Mouse (Mus musculus): Measurements from ENCODE around the gene Cdc42se2. TPM values are rescaled to one million over a fixed set of nuclear protein-coding genes. Genes with fewer than 3 reads are reported as not detected.

Cdc42se2 gene
- polyA plus RNA-seq, 1 experiment from 2014 or later, result 88.6 TPM

GRCm38 (mm10) chr11:54817449-54817848 lies 30.0 kb upstream of the Cdc42se2 start:
- H3K4me3 ChIP-seq (ENCODE audit: low read depth, low read length), result no peak overlapping the region
- no peak for ATAC-seq (ENCODE audit: insufficient number of reproducible peaks, insufficient read depth, low FRiP score, low read depth)
- WGBS, result 60% methylated on average over 4 of the region's 4 CpGs

GRCm38 (mm10) chr11:54815659-54816058 lies 28.2 kb upstream of the Cdc42se2 start:
- Histone ChIP-seq H3K4me2 (replicated peaks; ENCODE audit: low read depth, low read length) (no peak overlapping the region), H3K9ac (replicated peaks; ENCODE audit: low read depth, low read length) (no peak overlapping the region), H3K4me3 (ENCODE audit: low read depth, low read length) (no peak overlapping the region), H3K27ac (ENCODE audit: low read length) (no peak overlapping the region), H3K4me1 (ENCODE audit: control insufficient read depth, insufficient read depth, low read length) (no peaks in the 10 kb centered on the region), H3K9me3 (ENCODE audit: control insufficient read depth, low read depth, low read length) (no peaks in the 10 kb centered on the region), H3K27me3 (ENCODE audit: control insufficient read depth, insufficient read depth, low read length) (no peaks in the 10 kb centered on the region), H3K36me3 (ENCODE audit: control insufficient read depth, insufficient read depth, low read length) (no peaks in the 10 kb centered on the region)
- no peak for ATAC-seq (ENCODE audit: insufficient number of reproducible peaks, insufficient read depth, low FRiP score, low read depth)

More at GRCm38 (mm10) chr11:54817449-54817848, 30.0 kb upstream of the Cdc42se2 start:
- H3K9me3 ChIP-seq (ENCODE audit: control insufficient read depth, low read depth, low read length), result no peaks in the 10 kb centered on the region
- H3K27me3 ChIP-seq (ENCODE audit: control insufficient read depth, insufficient read depth, low read length), result no peaks in the 10 kb centered on the region
- no peak overlapping the region for H3K9ac ChIP-seq (replicated peaks; ENCODE audit: low read depth, low read length)
- no peaks in the 10 kb centered on the region for H3K36me3 ChIP-seq (ENCODE audit: control insufficient read depth, insufficient read depth, low read length)
- H3K27ac ChIP-seq (ENCODE audit: low read length), result no peak overlapping the region
- no peak overlapping the region for H3K4me2 ChIP-seq (replicated peaks; ENCODE audit: low read depth, low read length)
- H3K4me1 ChIP-seq (ENCODE audit: control insufficient read depth, insufficient read depth, low read length), result no peaks in the 10 kb centered on the region

GRCm38 (mm10) chr11:54812812-54813516 lies 25.5 kb upstream of the Cdc42se2 start:
- H3K4me2 ChIP-seq (replicated peaks; ENCODE audit: low read depth, low read length), result no peak overlapping the region
- H3K4me3 ChIP-seq (ENCODE audit: low read depth, low read length), result no peak overlapping the region
- WGBS, result 63% methylated on average over 8 of the region's 8 CpGs

GRCm38 (mm10) chr11:54812314-54812713 lies 24.8 kb upstream of the Cdc42se2 start:
- WGBS, result 66% methylated on average over 4 of the region's 4 CpGs
- no peak for ATAC-seq (ENCODE audit: insufficient number of reproducible peaks, insufficient read depth, low FRiP score, low read depth)

More at GRCm38 (mm10) chr11:54812812-54813516, 25.5 kb upstream of the Cdc42se2 start:
- no peaks in the 10 kb centered on the region for H3K36me3 ChIP-seq (ENCODE audit: control insufficient read depth, insufficient read depth, low read length)
- ATAC-seq (ENCODE audit: insufficient number of reproducible peaks, insufficient read depth, low FRiP score, low read depth), result no peak
- no peak overlapping the region for H3K27ac ChIP-seq (ENCODE audit: low read length)
- H3K9ac ChIP-seq (replicated peaks; ENCODE audit: low read depth, low read length), result no peak overlapping the region
- H3K9me3 ChIP-seq (ENCODE audit: control insufficient read depth, low read depth, low read length), result no peaks in the 10 kb centered on the region
- no peaks in the 10 kb centered on the region for H3K4me1 ChIP-seq (ENCODE audit: control insufficient read depth, insufficient read depth, low read length)
- H3K27me3 ChIP-seq (ENCODE audit: control insufficient read depth, insufficient read depth, low read length), result no peaks in the 10 kb centered on the region

GRCm38 (mm10) chr11:54811054-54811453 lies 23.6 kb upstream of the Cdc42se2 start:
- 70% methylated on average over 3 of the region's 3 CpGs for WGBS
- no peak overlapping the region for H3K4me3 ChIP-seq (ENCODE audit: low read depth, low read length)
- H3K9ac ChIP-seq (replicated peaks; ENCODE audit: low read depth, low read length), result no peak overlapping the region
- no peak for ATAC-seq (ENCODE audit: insufficient number of reproducible peaks, insufficient read depth, low FRiP score, low read depth)
- H3K4me2 ChIP-seq (replicated peaks; ENCODE audit: low read depth, low read length), result no peak overlapping the region
- H3K36me3 ChIP-seq (ENCODE audit: control insufficient read depth, insufficient read depth, low read length), result no peaks in the 10 kb centered on the region
- H3K4me1 ChIP-seq (ENCODE audit: control insufficient read depth, insufficient read depth, low read length), result no peaks in the 10 kb centered on the region
- no peaks in the 10 kb centered on the region for H3K9me3 ChIP-seq (ENCODE audit: control insufficient read depth, low read depth, low read length)
- H3K27ac ChIP-seq (ENCODE audit: low read length), result no peak overlapping the region
- no peaks in the 10 kb centered on the region for H3K27me3 ChIP-seq (ENCODE audit: control insufficient read depth, insufficient read depth, low read length)

More at GRCm38 (mm10) chr11:54812314-54812713, 24.8 kb upstream of the Cdc42se2 start:
- no peak overlapping the region for H3K4me3 ChIP-seq (ENCODE audit: low read depth, low read length)
- H3K27ac ChIP-seq (ENCODE audit: low read length), result no peak overlapping the region
- H3K4me2 ChIP-seq (replicated peaks; ENCODE audit: low read depth, low read length), result no peak overlapping the region
- H3K9ac ChIP-seq (replicated peaks; ENCODE audit: low read depth, low read length), result no peak overlapping the region
- H3K36me3 ChIP-seq (ENCODE audit: control insufficient read depth, insufficient read depth, low read length), result no peaks in the 10 kb centered on the region
- no peaks in the 10 kb centered on the region for H3K4me1 ChIP-seq (ENCODE audit: control insufficient read depth, insufficient read depth, low read length)
- H3K9me3 ChIP-seq (ENCODE audit: control insufficient read depth, low read depth, low read length), result no peaks in the 10 kb centered on the region
- H3K27me3 ChIP-seq (ENCODE audit: control insufficient read depth, insufficient read depth, low read length), result no peaks in the 10 kb centered on the region

GRCm38 (mm10) chr11:54809582-54809981 lies 22.1 kb upstream of the Cdc42se2 start:
- H3K4me1 ChIP-seq (ENCODE audit: control insufficient read depth, insufficient read depth, low read length), result no peaks in the 10 kb centered on the region
- no peak overlapping the region for H3K9ac ChIP-seq (replicated peaks; ENCODE audit: low read depth, low read length)
- no peaks in the 10 kb centered on the region for H3K27me3 ChIP-seq (ENCODE audit: control insufficient read depth, insufficient read depth, low read length)
- no peak overlapping the region for H3K27ac ChIP-seq (ENCODE audit: low read length)
- H3K4me2 ChIP-seq (replicated peaks; ENCODE audit: low read depth, low read length), result no peak overlapping the region
- no peak for ATAC-seq (ENCODE audit: insufficient number of reproducible peaks, insufficient read depth, low FRiP score, low read depth)
- no peaks in the 10 kb centered on the region for H3K9me3 ChIP-seq (ENCODE audit: control insufficient read depth, low read depth, low read length)
- H3K36me3 ChIP-seq (ENCODE audit: control insufficient read depth, insufficient read depth, low read length), result no peaks in the 10 kb centered on the region
- no peak overlapping the region for H3K4me3 ChIP-seq (ENCODE audit: low read depth, low read length)
- WGBS, result 76% methylated on average over 5 of the region's 5 CpGs

- H3K27ac ChIP-seq (ENCODE audit: low read length), result no peak overlapping the region
- H3K9me3 ChIP-seq (ENCODE audit: control insufficient read depth, low read depth, low read length), result no peaks in the 10 kb centered on the region
- no peak overlapping the region for H3K4me3 ChIP-seq (ENCODE audit: low read depth, low read length)
- H3K27me3 ChIP-seq (ENCODE audit: control insufficient read depth, insufficient read depth, low read length), result no peaks in the 10 kb centered on the region
- H3K9ac ChIP-seq (replicated peaks; ENCODE audit: low read depth, low read length), result no peak overlapping the region
- no peaks in the 10 kb centered on the region for H3K4me1 ChIP-seq (ENCODE audit: control insufficient read depth, insufficient read depth, low read length)
- no peak overlapping the region for H3K4me2 ChIP-seq (replicated peaks; ENCODE audit: low read depth, low read length)
- ATAC-seq (ENCODE audit: insufficient number of reproducible peaks, insufficient read depth, low FRiP score, low read depth), result no peak
- 78% methylated on average over 4 of the region's 4 CpGs for WGBS
- no peaks in the 10 kb centered on the region for H3K36me3 ChIP-seq (ENCODE audit: control insufficient read depth, insufficient read depth, low read length)
Observed at GRCm38 (mm10) chr11:54808177-54808576, 20.7 kb upstream of the Cdc42se2 start.

- Histone ChIP-seq H3K36me3 (ENCODE audit: control insufficient read depth, insufficient read depth, low read length) (no peaks in the 10 kb centered on the region), H3K9ac (replicated peaks; ENCODE audit: low read depth, low read length) (no peak overlapping the region), H3K4me1 (ENCODE audit: control insufficient read depth, insufficient read depth, low read length) (no peaks in the 10 kb centered on the region), H3K27me3 (ENCODE audit: control insufficient read depth, insufficient read depth, low read length) (no peaks in the 10 kb centered on the region), H3K9me3 (ENCODE audit: control insufficient read depth, low read depth, low read length) (no peaks in the 10 kb centered on the region), H3K4me3 (ENCODE audit: low read depth, low read length) (no peak overlapping the region), H3K4me2 (replicated peaks; ENCODE audit: low read depth, low read length) (no peak overlapping the region), H3K27ac (ENCODE audit: low read length) (no peak overlapping the region)
- no peak for ATAC-seq (ENCODE audit: insufficient number of reproducible peaks, insufficient read depth, low FRiP score, low read depth)
- 80% methylated on average over 9 of the region's 9 CpGs for WGBS
Observed at GRCm38 (mm10) chr11:54807669-54808068, 20.2 kb upstream of the Cdc42se2 start.

GRCm38 (mm10) chr11:54806891-54807290 lies 19.4 kb upstream of the Cdc42se2 start:
- no peaks in the 10 kb centered on the region for H3K9me3 ChIP-seq (ENCODE audit: control insufficient read depth, low read depth, low read length)
- H3K36me3 ChIP-seq (ENCODE audit: control insufficient read depth, insufficient read depth, low read length), result no peaks in the 10 kb centered on the region
- no peak overlapping the region for H3K4me3 ChIP-seq (ENCODE audit: low read depth, low read length)
- H3K27me3 ChIP-seq (ENCODE audit: control insufficient read depth, insufficient read depth, low read length), result no peaks in the 10 kb centered on the region
- 87% methylated on average over 28 of the region's 28 CpGs for WGBS
- no peaks in the 10 kb centered on the region for H3K4me1 ChIP-seq (ENCODE audit: control insufficient read depth, insufficient read depth, low read length)
- H3K9ac ChIP-seq (replicated peaks; ENCODE audit: low read depth, low read length), result no peak overlapping the region
- no peak for ATAC-seq (ENCODE audit: insufficient number of reproducible peaks, insufficient read depth, low FRiP score, low read depth)
- no peak overlapping the region for H3K4me2 ChIP-seq (replicated peaks; ENCODE audit: low read depth, low read length)
- H3K27ac ChIP-seq (ENCODE audit: low read length), result no peak overlapping the region
